Mouse (Mus musculus) heart, adult 11 months (tissue): ENCODE results near the gene Hook2.

ENCODE experiments used
- DNase-seq: peaks from one replicate; pipeline ENCODE4 v3.0.0; 2022

Hook2 gene

DNA sequence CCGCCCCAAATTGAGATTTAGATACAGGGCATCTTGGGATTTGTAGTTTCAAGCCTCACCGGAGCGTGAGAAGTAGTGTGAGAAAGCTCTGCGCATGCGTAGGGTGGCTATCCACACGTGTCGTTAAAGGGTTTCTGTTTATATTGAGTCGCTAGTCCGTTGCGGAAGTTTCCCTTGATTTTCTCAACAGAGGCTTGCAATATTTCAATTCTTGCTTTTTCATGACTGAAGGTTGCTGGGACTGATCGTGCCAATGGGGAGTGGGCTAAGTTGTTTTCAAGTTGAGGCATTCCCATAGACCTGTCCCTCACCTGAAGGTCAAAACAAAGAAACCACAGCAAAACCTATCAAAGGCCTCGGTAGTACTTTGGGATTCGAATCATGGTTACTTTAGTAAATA lies 44.4 kb downstream of the Hook2 start:
- peak; percentile 97 for DNase-seq

DNA sequence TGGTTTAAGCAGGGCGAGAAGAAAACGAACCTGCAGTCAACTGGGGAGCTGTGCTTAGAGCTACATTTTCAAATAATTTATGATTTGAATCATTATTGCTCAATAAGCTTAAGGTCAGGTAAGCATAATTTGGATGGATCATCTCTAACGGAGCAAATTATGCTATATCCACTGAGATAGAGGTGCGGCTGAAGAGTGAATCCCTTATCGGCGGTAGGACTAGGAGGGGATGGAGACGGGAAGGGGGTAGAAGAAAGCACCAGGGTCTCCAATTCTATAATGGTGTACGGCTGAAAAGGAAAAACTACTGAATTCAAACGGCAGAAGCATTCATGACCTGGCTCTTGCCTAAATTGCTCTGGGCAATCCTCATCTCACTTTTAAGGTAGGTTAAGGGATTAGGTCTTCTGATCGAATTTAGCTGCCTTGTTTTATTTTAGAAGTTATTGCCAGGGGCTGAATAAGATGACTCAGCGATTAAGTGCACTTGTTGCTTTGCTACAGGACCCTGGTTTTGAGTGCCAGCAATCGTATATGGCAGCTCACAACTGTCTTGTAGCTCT lies 44.8 kb downstream of the Hook2 start:
- no peak for DNase-seq

DNA sequence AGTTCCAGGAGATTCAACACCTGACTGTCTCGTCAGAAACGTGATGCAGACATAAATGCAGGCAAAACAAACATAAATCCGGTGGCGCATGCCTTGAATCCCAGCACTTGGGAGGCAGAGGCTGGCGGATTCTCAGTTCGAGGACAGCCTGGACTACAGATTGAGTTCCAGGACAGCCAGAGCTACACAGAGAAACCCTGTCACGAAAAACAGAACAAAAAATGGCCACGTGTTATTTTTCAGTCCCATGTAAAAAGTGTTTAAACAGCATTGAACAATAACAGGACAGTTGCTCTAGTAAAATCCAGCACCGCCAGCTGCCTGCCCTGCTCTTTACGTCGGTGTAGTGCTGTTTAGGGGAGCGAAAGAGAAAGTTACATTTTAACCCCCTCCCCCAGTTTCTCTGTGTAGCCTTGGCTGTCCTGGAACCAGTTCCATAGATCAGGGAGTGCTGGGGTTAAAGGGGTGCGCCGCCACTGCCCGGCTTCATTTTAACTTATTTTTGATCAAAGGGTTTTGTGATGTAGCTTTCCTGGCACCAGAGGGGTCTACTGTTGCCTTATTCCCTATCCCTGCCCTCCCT lies 45.4 kb downstream of the Hook2 start:
- peak; percentile 94 for DNase-seq

DNA sequence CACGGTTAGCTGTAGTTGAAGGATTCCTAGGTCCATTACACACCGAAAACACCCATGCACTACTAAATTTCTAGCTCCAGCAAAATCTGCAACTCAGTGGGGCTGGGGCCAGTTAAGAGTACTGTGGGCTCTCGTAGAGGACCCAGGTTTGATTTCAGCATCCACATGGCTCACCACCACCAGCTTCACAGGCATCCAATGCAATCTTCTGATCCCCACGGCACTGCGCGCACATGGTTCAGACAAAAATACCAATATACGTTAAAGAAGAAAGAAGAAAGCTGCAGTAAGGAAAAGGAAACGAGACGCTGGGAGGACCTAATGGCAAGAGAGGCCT lies 45.9 kb downstream of the Hook2 start:
- no peak for DNase-seq

GRCm38 (mm10) chr8:85036718-85037365 lies 46.4 kb downstream of the Hook2 start, which contains the start of gene Tnpo2:
Tnpo2 (plus strand) TSS chr8:85036915.
- DNase-seq: peak; percentile 99

- no peak for DNase-seq
Observed at GRCm38 (mm10) chr8:85037366-85037680, 46.9 kb downstream of the Hook2 start.

GRCm38 (mm10) chr8:85037681-85038531 lies 47.5 kb downstream of the Hook2 start:
- DNase-seq: peak; percentile 96

DNA sequence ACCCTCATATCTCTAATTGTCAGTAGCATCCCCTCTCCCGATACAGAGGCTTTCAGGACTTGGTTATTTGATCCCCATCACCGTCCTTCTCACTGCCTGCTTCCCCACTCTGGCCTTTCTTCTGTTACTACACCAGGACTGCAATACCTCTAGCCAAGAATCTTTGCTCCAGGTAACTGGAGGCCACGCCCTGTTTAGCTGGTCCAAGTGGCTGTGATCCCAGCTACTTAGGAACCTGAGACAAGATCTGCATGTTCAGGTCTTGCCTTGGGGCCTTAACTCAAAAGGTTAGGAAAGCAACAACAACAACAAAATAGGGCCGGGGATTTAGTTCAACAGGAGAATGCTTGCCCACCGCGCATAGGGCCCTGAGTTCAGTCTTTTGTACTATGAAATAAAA lies 53.2 kb downstream of the Hook2 start:
- no peak for DNase-seq
